ENCODE assay signal across 8 mouse cellular contexts in genomic region chr10:80114341-80115284, GRCm38 (mm10). TPM values are rescaled to one million over a fixed set of nuclear protein-coding genes. Genes with fewer than 3 reads are reported as not detected.
DNase-seq lines count a peak whose midpoint lies in the region; ATAC-seq and TF ChIP-seq lines count a peak whose summit lies in the region.

No protein-coding gene starts in this region.

- H3K27ac ChIP-seq in ES-E14 (ENCODE audit: insufficient read depth, low read depth, low read length, poor library complexity, severe bottlenecking) = peak overlapping the region; percentile 5; the same call in 1 of the 2 replicates
- H3K27ac ChIP-seq in forebrain, embryonic 16.5 days (ENCODE audit: low read length) = peak overlapping the region; percentile 63
- peak overlapping the region; percentile 95 for H3K27ac ChIP-seq in lung, postnatal 0 days (ENCODE audit: low read length)

- in situ Hi-C loops in ES-E14 (cut with MboI; ENCODE audit: low sequenced_read_pairs in 2 of 2, unreplicated experiment in 2 of 2) = loop anchor here in 1 of 2 experiments (25.0 kb wide), 1 partner anchor 127 kb away; the partner anchor contains the start of genes Abca7, Cnn2 and Tmem259

- DNase-seq in ES-E14 (ENCODE audit: low read depth, low spot score) = peak; percentile 93
- peak; percentile 94 to 95 for DNase-seq in cerebellum, adult 18-20 months
- DNase-seq in heart, postnatal 4 days = peak; percentile 96
- DNase-seq in layer of hippocampus, adult 9-10 months (ENCODE audit: low spot score) = peak; percentile 84
- DNase-seq in lung, postnatal 0 days (ENCODE audit: low spot score) = peak; percentile 96
- DNase-seq in ovary, postnatal 10 days (ENCODE audit: low spot score) = peak; percentile 91
- DNase-seq in thymus, postnatal 0 days (ENCODE audit: low spot score) = peak; percentile 87

- peak overlapping the region; percentile 86 for H3K9ac ChIP-seq in ES-E14 (ENCODE audit: insufficient read depth, low read depth, low read length, poor library complexity, severe bottlenecking)
- peak overlapping the region; percentile 55 for H3K9ac ChIP-seq in forebrain, embryonic 16.5 days (replicated peaks; ENCODE audit: low read depth, low read length)
- peak overlapping the region; percentile 54 for H3K9ac ChIP-seq in lung, postnatal 0 days (replicated peaks; ENCODE audit: low read depth)

- H3K27me3 ChIP-seq in forebrain, embryonic 16.5 days (replicated peaks; ENCODE audit: control insufficient read depth, insufficient read depth, low read length) = no peaks in the 10 kb centered on the region
- H3K27me3 ChIP-seq in lung, postnatal 0 days (replicated peaks; ENCODE audit: insufficient read depth, low read length) = no peaks in the 10 kb centered on the region

- TF ChIP-seq CTCF in lung, postnatal 0 days (IDR thresholded peaks at IDR 0.05) = peak; percentile 97

- H3K4me1 ChIP-seq in ES-E14 (ENCODE audit: control insufficient read depth in 2 of 2, insufficient read depth in 2 of 2, low read length in 2 of 2, poor library complexity in 1 of 2) = peaks cover 2 to 12% of the 10 kb centered on the region in 2 experiments; a peak in 1 of 4 replicates
- peaks cover 34% of the 10 kb centered on the region for H3K4me1 ChIP-seq in forebrain, embryonic 16.5 days (replicated peaks; ENCODE audit: control insufficient read depth, insufficient read depth, low read length)
- peaks cover 10% of the 10 kb centered on the region; the same call in 1 of the 2 replicates for H3K4me1 ChIP-seq in lung, postnatal 0 days (ENCODE audit: insufficient read depth, low read depth, low read length)

- peak overlapping the region; percentile 60 for H3K4me2 ChIP-seq in forebrain, embryonic 16.5 days (ENCODE audit: low read length)
- peak overlapping the region; percentile 57 for H3K4me2 ChIP-seq in lung, postnatal 0 days (replicated peaks; ENCODE audit: low read depth, low read length)

- ATAC-seq in forebrain, embryonic 16.5 days = 0 out of 2 replicates have a peak, but pooled peaks have one; percentile 21
- ATAC-seq in lung, postnatal 0 days = peak; percentile 55

- no peaks in the 10 kb centered on the region for H3K9me3 ChIP-seq in ES-E14 (ENCODE audit: control insufficient read depth, insufficient read depth, low read depth, low read length)
- no peaks in the 10 kb centered on the region for H3K9me3 ChIP-seq in forebrain, embryonic 16.5 days (ENCODE audit: control insufficient read depth, low read length)
- H3K9me3 ChIP-seq in lung, postnatal 0 days (ENCODE audit: low read length) = no peaks in the 10 kb centered on the region

- TF ChIP-seq EP300 in lung, postnatal 0 days (IDR thresholded peaks at IDR 0.05) = no peak

- H3K4me3 ChIP-seq in ES-E14 (ENCODE audit: insufficient read depth in 1 of 2, low read depth in 1 of 2, low read length in 2 of 2, poor library complexity in 1 of 2, severe bottlenecking in 1 of 2) = peak overlapping the region; percentile 82 to 90
- peak overlapping the region; percentile 92 for H3K4me3 ChIP-seq in forebrain, embryonic 16.5 days (replicated peaks; ENCODE audit: low read length)
- peak overlapping the region; percentile 41 for H3K4me3 ChIP-seq in lung, postnatal 0 days (ENCODE audit: low read depth, low read length)

- peaks cover 18% of the 10 kb centered on the region for H3K36me3 ChIP-seq in ES-E14 (ENCODE audit: control insufficient read depth, insufficient read depth, low read length, poor library complexity, severe bottlenecking)
- no peaks in the 10 kb centered on the region for H3K36me3 ChIP-seq in forebrain, embryonic 16.5 days (ENCODE audit: control insufficient read depth, insufficient read depth)
- no peaks in the 10 kb centered on the region for H3K36me3 ChIP-seq in lung, postnatal 0 days (ENCODE audit: insufficient read depth, low read length)

- WGBS in forebrain, embryonic 16.5 days = 2% methylated on average over 27 of the region's 27 CpGs
- 2% methylated on average over 27 of the region's 27 CpGs for WGBS in lung, postnatal 0 days

TF ChIP-seq in ES-E14, 5 proteins besides CTCF, POLR2A, EP300 and RAD21:
- TF ChIP-seq MAFK (IDR thresholded peaks at IDR 0.05; ENCODE audit: insufficient read depth, low read depth, low read length) (no peak), HCFC1 (IDR thresholded peaks at IDR 0.05; ENCODE audit: borderline replicate concordance, insufficient read depth, low read length) (peak; percentile 61; the same call in 1 of the 2 replicates)

RNA-seq across cellular contexts. Expression of gene Stk11, which starts 1.0 kb away (rescaled TPM):
- total RNA-seq in ES-E14 (2012; rRNA removed) = 124 and 141 TPM in 2 replicates
- 18.0 and 19.7 TPM in 2 replicates for polyA plus RNA-seq in forebrain, embryonic 16.5 days (2015; fragmentation: Nextera tagmentation; extraction: Ambion mirVana)
- 10 to 100 TPM; 98.7 to 99.9 TPM for total RNA-seq in heart, postnatal 4 days (2021)
- polyA plus RNA-seq in lung, postnatal 0 days (2015; fragmentation: Nextera tagmentation; extraction: Ambion mirVana) = 19.0 and 19.8 TPM in 2 replicates
- polyA plus RNA-seq in thymus, postnatal 0 days (2015; fragmentation: Nextera tagmentation; extraction: Ambion mirVana) = 18.2 and 23.2 TPM in 2 replicates

RNA-seq across cellular contexts. Expression of gene Sbno2, which starts 9.2 kb away (rescaled TPM):
- total RNA-seq in ES-E14 (2012; rRNA removed) = 36.6 and 49.3 TPM in 2 replicates
- 13.1 and 14.9 TPM in 2 replicates for polyA plus RNA-seq in forebrain, embryonic 16.5 days (2015; fragmentation: Nextera tagmentation; extraction: Ambion mirVana)
- total RNA-seq in heart, postnatal 4 days (2021) = 10 to 100 TPM; 19.0 to 19.4 TPM
- 17.5 and 26.4 TPM in 2 replicates for polyA plus RNA-seq in lung, postnatal 0 days (2015; fragmentation: Nextera tagmentation; extraction: Ambion mirVana)
- 18.3 and 19.7 TPM in 2 replicates for polyA plus RNA-seq in thymus, postnatal 0 days (2015; fragmentation: Nextera tagmentation; extraction: Ambion mirVana)

RNA-seq across cellular contexts. Expression of gene Atp5d, which starts 23.8 kb away (rescaled TPM):
- total RNA-seq in ES-E14 (2012; rRNA removed) = 217 and 226 TPM in 2 replicates
- polyA plus RNA-seq in forebrain, embryonic 16.5 days (2015; fragmentation: Nextera tagmentation; extraction: Ambion mirVana) = 404 and 433 TPM in 2 replicates
- total RNA-seq in heart, postnatal 4 days (2021) = 1,000 to 10,000 TPM in 1 of 2 experiments, 100 to 1,000 TPM in 1; 966 to 1,003 TPM
- polyA plus RNA-seq in lung, postnatal 0 days (2015; fragmentation: Nextera tagmentation; extraction: Ambion mirVana) = 463 and 491 TPM in 2 replicates
- 588 TPM in 2 replicates for polyA plus RNA-seq in thymus, postnatal 0 days (2015; fragmentation: Nextera tagmentation; extraction: Ambion mirVana)

RNA-seq across cellular contexts. Expression of gene Cbarp, which starts 26.0 kb away (rescaled TPM):
- total RNA-seq in ES-E14 (2012; rRNA removed) = 20.9 and 41.0 TPM in 2 replicates
- 33.0 and 44.5 TPM in 2 replicates for polyA plus RNA-seq in forebrain, embryonic 16.5 days (2015; fragmentation: Nextera tagmentation; extraction: Ambion mirVana)
- 1 to 10 TPM; 3.7 to 5.1 TPM for total RNA-seq in heart, postnatal 4 days (2021)
- 5.1 and 5.5 TPM in 2 replicates for polyA plus RNA-seq in lung, postnatal 0 days (2015; fragmentation: Nextera tagmentation; extraction: Ambion mirVana)
- polyA plus RNA-seq in thymus, postnatal 0 days (2015; fragmentation: Nextera tagmentation; extraction: Ambion mirVana) = 3.5 and 4.3 TPM in 2 replicates

RNA-seq across cellular contexts. Expression of gene Midn, which starts 33.5 kb away (rescaled TPM):
- 38.3 and 42.6 TPM in 2 replicates for total RNA-seq in ES-E14 (2012; rRNA removed)
- polyA plus RNA-seq in forebrain, embryonic 16.5 days (2015; fragmentation: Nextera tagmentation; extraction: Ambion mirVana) = 26.5 and 30.9 TPM in 2 replicates
- 100 to 1,000 TPM; 145 to 163 TPM for total RNA-seq in heart, postnatal 4 days (2021)
- 13.2 and 14.2 TPM in 2 replicates for polyA plus RNA-seq in lung, postnatal 0 days (2015; fragmentation: Nextera tagmentation; extraction: Ambion mirVana)
- 13.1 and 18.8 TPM in 2 replicates for polyA plus RNA-seq in thymus, postnatal 0 days (2015; fragmentation: Nextera tagmentation; extraction: Ambion mirVana)

Comparison
In these comparisons a context has a peak if more than half of its experiments do, and no peak if none do; other contexts are left out.
1. Peak in every context shown above with its lines: DNase-seq, ATAC-seq, H3K4me3 ChIP-seq and H3K27ac ChIP-seq.
2. H3K27ac ChIP-seq: peak in every context shown above with its lines; median percentile 95 in lung, postnatal 0 days; 63 in forebrain, embryonic 16.5 days; 5 in ES-E14.
3. H3K4me3 ChIP-seq: peak in every context shown above with its lines; median percentile 92 in forebrain, embryonic 16.5 days; 86 in ES-E14; 41 in lung, postnatal 0 days.